Mouse (Mus musculus): Measurements from ENCODE around the gene Mrgprb8.
"Not testable (repeated sequence)": the region's sequence is repeated elsewhere in the genome, so short reads cannot be mapped to it uniquely, and the experiment has no call there.

DNA sequence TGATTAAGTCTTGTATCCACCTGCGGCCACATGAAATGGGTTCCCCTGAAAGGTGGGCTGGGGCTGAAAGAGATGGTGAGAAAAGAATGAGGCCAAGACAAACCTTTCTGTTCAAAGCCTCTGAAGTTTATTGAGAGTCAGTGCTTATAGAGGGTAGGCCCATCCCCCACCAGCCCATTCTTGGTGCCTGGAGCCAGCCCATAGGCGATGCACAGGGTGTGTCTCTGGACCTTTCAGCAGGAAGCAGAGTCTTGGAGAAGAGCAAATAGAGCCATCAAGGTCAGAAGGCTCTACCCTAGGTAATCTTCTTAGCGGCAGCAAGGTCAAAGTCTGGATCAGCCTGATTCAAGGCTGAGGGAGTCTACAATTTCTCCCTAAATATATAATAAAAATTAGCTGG lies 47.6 kb downstream of the Mrgprb8 start:
- TF ChIP-seq MYOD1 (IDR thresholded peaks at IDR 0.05; ENCODE audit: control insufficient read depth in 1 of 3, insufficient read length in 2 of 3, low read depth in 2 of 3); E2F4 (IDR thresholded peaks at IDR 0.05; ENCODE audit: insufficient read depth); POLR2A (IDR thresholded peaks at IDR 0.05; ENCODE audit: insufficient read length, low read depth); MAX (IDR thresholded peaks at IDR 0.05; ENCODE audit: low read depth): not testable (repeated sequence)

All from myocyte (in vitro differentiated cells).